Mouse (Mus musculus) small intestine, adult 2 months (tissue): Measurements from ENCODE around the gene Fam240a. TPM values are rescaled to one million over a fixed set of nuclear protein-coding genes. Genes with fewer than 3 reads are reported as not detected.

Experiments
- H3K27ac ChIP-seq: fragments of 200-500 bp; 2 replicates; pipeline ENCODE4 v1.5.1; 2012; ENCODE audit warnings: low read depth, low read length, control low read depth, inconsistent platforms; ENCODE audit not compliant: insufficient read depth
- H3K27me3 ChIP-seq: fragments of 200-500 bp; 2 replicates; pipeline ENCODE4 v1.6.1; 2012; ENCODE audit warnings: mild to moderate bottlenecking, moderate library complexity, low read length, inconsistent platforms; ENCODE audit not compliant: control insufficient read depth, insufficient read depth
- H3K36me3 ChIP-seq: fragments of 200-500 bp; 2 replicates; pipeline ENCODE4 v1.6.1; 2012; ENCODE audit warnings: mild to moderate bottlenecking, low read length, control low read depth, inconsistent platforms; ENCODE audit not compliant: control insufficient read depth, insufficient read depth
- H3K4me1 ChIP-seq: fragments of 200-500 bp; 2 replicates; pipeline ENCODE4 v1.6.1; 2012; ENCODE audit warnings: low read length, inconsistent platforms, mixed read lengths; ENCODE audit not compliant: control insufficient read depth, insufficient read depth, insufficient read length
- H3K4me3 ChIP-seq: fragments of 200-500 bp; 2 replicates; pipeline ENCODE4 v1.5.1; 2012; ENCODE audit warnings: low read depth, mild to moderate bottlenecking, control low read depth, inconsistent platforms, low read length, moderate library complexity
- CTCF ChIP-seq: fragments of 200-500 bp; IDR thresholded peaks from 2 replicates; pipeline ENCODE4 v1.5.1; 2012; ENCODE audit warnings: low read depth, mild to moderate bottlenecking, control low read depth, inconsistent platforms, low read length, moderate library complexity, mixed read lengths; ENCODE audit not compliant: insufficient replicate concordance, insufficient read length; ENCODE audit errors: extremely low read depth
- POLR2A ChIP-seq: fragments of 200-500 bp; IDR thresholded peaks from 2 replicates; pipeline ENCODE4 v1.6.1; 2012; ENCODE audit warnings: low read depth, mild to moderate bottlenecking, control low read depth, inconsistent platforms, low read length, moderate library complexity
- WGBS: fragments of 180-500 bp; shearing (Covaris S2); methylation state at CpG from one replicate; pipeline ENCODE4 v1.1.7; 2018; 5-methylcytosine and 5-hydroxymethylcytosine counted together
- polyA plus RNA-seq: library from polyadenylated mRNA; depleted of rRNA; stranded (reverse); fragments of >200 nt; gene quantifications from 2 replicates; pipeline ENCODE4 v1.2.3, GENCODE M21; 2012

Fam240a gene
- polyA plus RNA-seq, 1 experiment: not detected

- H3K27ac ChIP-seq: no peak overlapping the region
- WGBS: 57% methylated on average over 5 of the region's 5 CpGs
Measured at GRCm38 (mm10) chr9:110959669-110960068, 43.0 kb upstream of the Fam240a start.

GRCm38 (mm10) chr9:110955962-110956361, 39.3 kb upstream of the Fam240a start:
- Histone ChIP-seq H3K27ac (no peak overlapping the region), H3K36me3 (no peaks in the 10 kb centered on the region), H3K4me3 (no peak overlapping the region), H3K27me3 (0 out of 2 replicates have a peak, but pooled peaks cover 4% of the 10 kb centered on the region), H3K4me1 (no peaks in the 10 kb centered on the region)
- WGBS: 81% methylated on average over 6 of the region's 6 CpGs
- TF ChIP-seq CTCF (no peak), POLR2A (no peak)

More at GRCm38 (mm10) chr9:110959669-110960068, 43.0 kb upstream of the Fam240a start:
- TF ChIP-seq CTCF (no peak), POLR2A (no peak)
- no peaks in the 10 kb centered on the region for H3K36me3 ChIP-seq
- H3K27me3 ChIP-seq: no peaks in the 10 kb centered on the region
- H3K4me1 ChIP-seq: no peaks in the 10 kb centered on the region
- no peak overlapping the region for H3K4me3 ChIP-seq

- Histone ChIP-seq H3K4me1 (no peaks in the 10 kb centered on the region), H3K27me3 (0 out of 2 replicates have a peak, but pooled peaks cover 4% of the 10 kb centered on the region), H3K27ac (no peak overlapping the region), H3K4me3 (no peak overlapping the region), H3K36me3 (no peaks in the 10 kb centered on the region)
- 56% methylated on average over 2 of the region's 2 CpGs for WGBS
- TF ChIP-seq POLR2A: no peak
- TF ChIP-seq CTCF: no peak
Measured at GRCm38 (mm10) chr9:110954681-110955445, 38.2 kb upstream of the Fam240a start.

GRCm38 (mm10) chr9:110953550-110954461, 37.1 kb upstream of the Fam240a start:
- no peak overlapping the region for H3K27ac ChIP-seq
- TF ChIP-seq CTCF (peak; percentile 37; the same call in 1 of the 2 replicates), POLR2A (no peak)
- H3K36me3 ChIP-seq: no peaks in the 10 kb centered on the region
- H3K4me3 ChIP-seq: peak overlapping the region; percentile 34
- H3K27me3 ChIP-seq: 0 out of 2 replicates have a peak, but pooled peaks cover 4% of the 10 kb centered on the region
- 2% methylated on average over 44 of the region's 44 CpGs for WGBS
- no peaks in the 10 kb centered on the region for H3K4me1 ChIP-seq

- no peaks in the 10 kb centered on the region for H3K36me3 ChIP-seq
- H3K4me1 ChIP-seq: no peaks in the 10 kb centered on the region
- H3K27me3 ChIP-seq: 0 out of 2 replicates have a peak, but pooled peaks cover 4% of the 10 kb centered on the region
- 47% methylated on average over 5 of the region's 5 CpGs for WGBS
- H3K27ac ChIP-seq: no peak overlapping the region
- H3K4me3 ChIP-seq: no peak overlapping the region
- TF ChIP-seq POLR2A (no peak), CTCF (no peak)
Measured at GRCm38 (mm10) chr9:110952931-110953549, 36.4 kb upstream of the Fam240a start.

- Histone ChIP-seq H3K4me1 (no peaks in the 10 kb centered on the region), H3K27ac (no peak overlapping the region), H3K36me3 (no peaks in the 10 kb centered on the region), H3K4me3 (no peak overlapping the region), H3K27me3 (0 out of 2 replicates have a peak, but pooled peaks cover 4% of the 10 kb centered on the region)
- 48% methylated on average over 6 of the region's 6 CpGs for WGBS
- no peak for TF ChIP-seq CTCF
- no peak for TF ChIP-seq POLR2A
Measured at GRCm38 (mm10) chr9:110952398-110952797, 35.7 kb upstream of the Fam240a start.

GRCm38 (mm10) chr9:110951866-110952265, 35.2 kb upstream of the Fam240a start:
- Histone ChIP-seq H3K27me3 (0 out of 2 replicates have a peak, but pooled peaks cover 4% of the 10 kb centered on the region), H3K27ac (no peak overlapping the region), H3K4me1 (no peaks in the 10 kb centered on the region), H3K36me3 (no peaks in the 10 kb centered on the region), H3K4me3 (no peak overlapping the region)
- WGBS: 90% methylated on average over 13 of the region's 13 CpGs
- TF ChIP-seq CTCF (no peak), POLR2A (no peak)
